Mouse (Mus musculus): ENCODE data around the gene Slc4a8.
"Not testable (repeated sequence)": the region's sequence is repeated elsewhere in the genome, so short reads cannot be mapped to it uniquely, and the experiment has no call there.

Gene Slc4a8

GRCm38 (mm10) chr15:100775189-100776166, 13.9 kb downstream of the Slc4a8 start:
- no peak for DNase-seq

GRCm38 (mm10) chr15:100776424-100776823, 14.9 kb downstream of the Slc4a8 start:
- no peak for DNase-seq

- DNase-seq = no peak
Observed at GRCm38 (mm10) chr15:100777020-100778016, 15.8 kb downstream of the Slc4a8 start.

GRCm38 (mm10) chr15:100779896-100780295, 18.3 kb downstream of the Slc4a8 start:
- DNase-seq = no peak

GRCm38 (mm10) chr15:100783244-100783987, 21.9 kb downstream of the Slc4a8 start:
- DNase-seq = no peak

- no peak for DNase-seq
Observed at GRCm38 (mm10) chr15:100790219-100790618, 28.7 kb downstream of the Slc4a8 start.

GRCm38 (mm10) chr15:100792324-100792723, 30.8 kb downstream of the Slc4a8 start:
- no peak for DNase-seq

- no peak for DNase-seq
Observed at GRCm38 (mm10) chr15:100800914-100801313, 39.4 kb downstream of the Slc4a8 start.

- peak; percentile 9 for DNase-seq
Observed at GRCm38 (mm10) chr15:100808062-100808461, 46.5 kb downstream of the Slc4a8 start.

- no peak for DNase-seq
Observed at GRCm38 (mm10) chr15:100808484-100808883, 46.9 kb downstream of the Slc4a8 start.

- DNase-seq = no peak
Observed at GRCm38 (mm10) chr15:100810243-100810642, 48.7 kb downstream of the Slc4a8 start.

- DNase-seq = no peak
Observed at GRCm38 (mm10) chr15:100813501-100813900, 52.0 kb downstream of the Slc4a8 start.

GRCm38 (mm10) chr15:100814066-100814465, 52.5 kb downstream of the Slc4a8 start:
- DNase-seq = no peak

- no peak for DNase-seq
Observed at GRCm38 (mm10) chr15:100815310-100815709, 53.8 kb downstream of the Slc4a8 start.

- no peak for DNase-seq
Observed at GRCm38 (mm10) chr15:100818860-100819259, 57.3 kb downstream of the Slc4a8 start.

- peak; percentile 65 for DNase-seq
Observed at GRCm38 (mm10) chr15:100821824-100822223, 60.3 kb downstream of the Slc4a8 start.

GRCm38 (mm10) chr15:100822370-100822769, 60.8 kb downstream of the Slc4a8 start:
- DNase-seq = not testable (repeated sequence)

- DNase-seq = no peak
Observed at GRCm38 (mm10) chr15:100825249-100825856, 63.8 kb downstream of the Slc4a8 start.

GRCm38 (mm10) chr15:100826076-100826475, 64.5 kb downstream of the Slc4a8 start:
- no peak for DNase-seq

GRCm38 (mm10) chr15:100829775-100830174, 68.2 kb downstream of the Slc4a8 start:
- no peak for DNase-seq

GRCm38 (mm10) chr15:100830682-100831081, 69.1 kb downstream of the Slc4a8 start:
- DNase-seq = no peak

GRCm38 (mm10) chr15:100832144-100832543, 70.6 kb downstream of the Slc4a8 start:
- no peak for DNase-seq
